Mouse (Mus musculus) G1E (cell line): Measurements from ENCODE around the gene Dao. TPM values are rescaled to one million over a fixed set of nuclear protein-coding genes. Genes with fewer than 3 reads are reported as not detected.
A peak's percentile ranks its signal among the peaks of the same experiment; 100 is the strongest.

Experiments
- ATAC-seq: 2 replicates; pipeline ENCODE4 v1.8.0; 2016; ENCODE audit warnings: mild to moderate bottlenecking; ENCODE audit not compliant: insufficient number of reproducible peaks, poor library complexity, low FRiP score, severe bottlenecking; ENCODE audit errors: extremely low read depth
- DNase-seq: peaks from one replicate; pipeline ENCODE4 v3.0.0; 2012; ENCODE audit warnings: low spot score
- H3K27me3 ChIP-seq: 2 replicates; pipeline ENCODE4 v1.6.1; 2012; ENCODE audit warnings: mild to moderate bottlenecking, low read length, inconsistent platforms; ENCODE audit not compliant: insufficient read depth
- H3K36me3 ChIP-seq: replicated peaks from 2 replicates; pipeline ENCODE3; 2012; ENCODE audit warnings: mild to moderate bottlenecking, inconsistent platforms
- H3K4me1 ChIP-seq: 2 replicates; pipeline ENCODE4 v1.6.1; 2012; ENCODE audit warnings: low read depth, low read length, inconsistent platforms, mixed read lengths; ENCODE audit not compliant: insufficient read depth
- H3K4me3 ChIP-seq: 2 replicates; pipeline ENCODE4 v1.5.1; 2012; ENCODE audit warnings: low read depth, mild to moderate bottlenecking, inconsistent platforms, low read length, moderate library complexity, mixed read lengths
- H3K9me3 ChIP-seq: replicated peaks from 2 replicates; pipeline ENCODE4 v1.6.1; 2012; ENCODE audit warnings: inconsistent platforms
- CTCF ChIP-seq: IDR thresholded peaks from 2 replicates; pipeline ENCODE4 v1.5.1; 2012; ENCODE audit warnings: low read depth, low read length, inconsistent platforms, mixed read lengths
- GATA1 ChIP-seq: IDR thresholded peaks from 2 replicates; pipeline ENCODE4 v1.6.1; 2012; ENCODE audit warnings: borderline replicate concordance, low read length, inconsistent platforms, mixed read lengths
- GATA2 ChIP-seq: IDR thresholded peaks from 2 replicates; pipeline ENCODE4 v1.6.1; 2012; ENCODE audit warnings: low read depth, low read length, inconsistent platforms, borderline replicate concordance
- POLR2AphosphoS5 ChIP-seq: IDR thresholded peaks from 2 replicates; pipeline ENCODE4 v1.6.1; 2012; ENCODE audit warnings: low read depth, low read length, inconsistent platforms; ENCODE audit not compliant: insufficient replicate concordance
- TAL1 ChIP-seq: conservative IDR thresholded peaks from 2 replicates; pipeline ENCODE4 v1.6.1; 2012; ENCODE audit warnings: low read depth, low read length, inconsistent platforms, mixed read lengths
- polyA plus RNA-seq: library from polyadenylated mRNA; stranded (reverse); fragments of >175 nt; gene quantifications from 2 replicates; pipeline ENCODE4 v1.2.3, GENCODE M21; 2012
- total RNA-seq, 2 experiments: library from RNA; stranded (forward) in 1 of 2; stranded (reverse) in 1 of 2; fragments of 200-1000 nt in 1 of 2; fragments of >200 nt in 1 of 2; fragmentation: Nextera tagmentation in 1 of 2; gene quantifications; 2 replicates each; pipeline ENCODE4 v1.2.3; 2014 to 2017

The Dao gene
- total and polyA plus RNA-seq, 3 experiments, result not detected

- Histone ChIP-seq H3K4me3 (no peak overlapping the region; the same call in 1 of the 2 replicates), H3K4me1 (peaks cover 86% of the 10 kb centered on the region), H3K9me3 (no peaks in the 10 kb centered on the region), H3K27me3 (no peaks in the 10 kb centered on the region), H3K36me3 (peaks cover 41% of the 10 kb centered on the region)
- no peak for DNase-seq
- TF ChIP-seq TAL1 (peak; percentile 56), CTCF (no peak)
- ATAC-seq, result no peak
Observed at GRCm38 (mm10) chr5:113980511-113980910, 23.0 kb upstream of the Dao start.

DNA sequence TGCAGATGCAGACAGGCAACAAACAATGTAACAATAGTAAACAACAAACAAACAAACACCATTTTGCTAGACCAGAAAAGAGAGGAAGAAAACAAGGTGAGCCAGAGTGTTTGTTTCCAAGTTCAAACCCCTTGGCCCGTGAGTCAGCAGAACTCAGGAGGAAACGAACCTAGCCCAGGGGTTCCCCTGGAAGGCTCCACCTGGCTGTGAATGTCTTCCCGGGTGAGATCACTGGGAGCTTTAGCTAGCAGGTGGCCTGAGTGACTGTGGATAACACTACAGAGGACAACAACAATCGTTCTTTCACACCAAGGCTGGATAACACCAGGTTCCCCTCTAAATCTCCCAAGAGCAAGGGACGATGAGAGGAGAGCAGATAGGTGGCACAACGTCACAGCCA lies 22.3 kb upstream of the Dao start:
- Histone ChIP-seq H3K4me1 (peaks cover 86% of the 10 kb centered on the region), H3K27me3 (no peaks in the 10 kb centered on the region), H3K9me3 (no peaks in the 10 kb centered on the region), H3K36me3 (peaks cover 35% of the 10 kb centered on the region), H3K4me3 (no peak overlapping the region; the same call in 1 of the 2 replicates)
- no peak for TF ChIP-seq GATA1
- TF ChIP-seq CTCF, result no peak
- no peak for TF ChIP-seq TAL1
- no peak for TF ChIP-seq GATA2
- TF ChIP-seq POLR2AphosphoS5, result no peak
- ATAC-seq (no peak), DNase-seq (no peak)

GRCm38 (mm10) chr5:113981843-113982242 lies 21.7 kb upstream of the Dao start:
- H3K27me3 ChIP-seq, result no peaks in the 10 kb centered on the region
- no peaks in the 10 kb centered on the region for H3K9me3 ChIP-seq
- H3K4me3 ChIP-seq, result no peak overlapping the region; the same call in 1 of the 2 replicates
- H3K36me3 ChIP-seq, result peaks cover 33% of the 10 kb centered on the region
- ATAC-seq, result no peak
- TF ChIP-seq TAL1 (no peak), GATA1 (no peak), GATA2 (no peak), POLR2AphosphoS5 (no peak), CTCF (no peak)
- peaks cover 87% of the 10 kb centered on the region for H3K4me1 ChIP-seq
- DNase-seq, result no peak

DNA sequence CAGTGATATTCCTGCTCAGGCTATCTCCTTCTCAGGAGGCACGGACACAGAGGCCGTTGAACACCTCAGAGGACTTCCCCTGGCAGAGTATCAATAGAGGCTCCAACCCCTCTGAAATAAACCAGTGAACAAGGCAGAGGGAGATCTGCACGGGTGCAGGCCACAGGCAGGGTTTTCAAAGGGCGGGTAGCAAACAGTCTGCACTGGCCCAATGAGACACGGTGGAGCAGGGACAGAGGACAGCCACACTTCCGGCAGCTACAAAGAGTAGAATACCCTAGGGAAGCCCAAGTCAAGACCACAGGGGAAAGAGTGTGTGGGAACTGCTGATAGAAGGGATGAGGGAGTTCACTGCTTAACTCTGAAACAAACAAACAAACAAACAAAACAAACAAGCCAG lies 20.0 kb upstream of the Dao start:
- peaks cover 18% of the 10 kb centered on the region for H3K36me3 ChIP-seq
- ATAC-seq (0 out of 2 replicates have a peak, but pooled peaks have one; percentile 28), DNase-seq (no peak)
- peak overlapping the region; percentile 67; the same call in 1 of the 2 replicates for H3K4me3 ChIP-seq
- no peaks in the 10 kb centered on the region for H3K27me3 ChIP-seq
- no peaks in the 10 kb centered on the region for H3K9me3 ChIP-seq
- no peak for TF ChIP-seq POLR2AphosphoS5
- TF ChIP-seq TAL1, result no peak
- no peak for TF ChIP-seq GATA1
- no peak for TF ChIP-seq GATA2
- no peak for TF ChIP-seq CTCF
- peaks cover 75% of the 10 kb centered on the region for H3K4me1 ChIP-seq

DNA sequence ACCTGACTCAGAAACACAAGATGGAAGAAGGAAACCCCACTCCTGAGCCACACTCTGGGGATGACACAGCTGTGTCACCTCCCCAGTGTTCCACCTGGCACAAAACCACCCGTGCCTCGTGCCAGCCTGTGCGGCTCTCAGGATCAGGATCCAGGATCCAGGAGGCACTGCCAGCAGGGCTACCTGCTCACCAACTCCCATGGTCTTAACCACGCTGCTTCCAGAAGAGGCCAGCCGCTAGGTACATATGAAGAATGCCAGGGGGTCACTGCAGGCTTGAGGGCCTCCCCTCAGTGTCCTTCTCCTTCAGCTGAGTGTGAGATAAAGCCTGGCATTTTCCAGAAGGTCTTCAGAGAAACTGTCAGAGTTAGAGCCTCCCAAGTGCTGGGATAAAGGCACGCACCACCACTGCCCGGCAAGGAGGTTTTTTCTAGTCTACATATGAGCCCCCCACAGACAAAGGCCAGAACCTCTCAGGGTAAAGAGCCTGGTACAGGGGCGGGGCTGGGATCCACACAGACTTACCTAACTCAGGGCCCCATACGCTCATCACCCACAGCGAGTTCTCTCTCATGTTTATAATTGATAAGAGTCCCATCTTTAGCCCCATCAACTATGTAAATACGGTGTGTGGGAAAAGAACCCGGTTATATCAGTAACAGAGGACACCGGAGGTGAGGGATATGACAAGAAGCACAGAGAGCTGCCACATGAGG lies 19.3 kb upstream of the Dao start:
- H3K36me3 ChIP-seq, result peaks cover 21% of the 10 kb centered on the region
- H3K9me3 ChIP-seq, result no peaks in the 10 kb centered on the region
- DNase-seq (no peak), ATAC-seq (peak; percentile 61)
- H3K4me3 ChIP-seq, result peak overlapping the region; percentile 67; the same call in 1 of the 2 replicates
- peaks cover 75% of the 10 kb centered on the region for H3K4me1 ChIP-seq
- no peaks in the 10 kb centered on the region for H3K27me3 ChIP-seq
- no peak for TF ChIP-seq POLR2AphosphoS5
- no peak for TF ChIP-seq GATA1
- TF ChIP-seq TAL1, result no peak
- no peak for TF ChIP-seq CTCF
- no peak for TF ChIP-seq GATA2

DNA sequence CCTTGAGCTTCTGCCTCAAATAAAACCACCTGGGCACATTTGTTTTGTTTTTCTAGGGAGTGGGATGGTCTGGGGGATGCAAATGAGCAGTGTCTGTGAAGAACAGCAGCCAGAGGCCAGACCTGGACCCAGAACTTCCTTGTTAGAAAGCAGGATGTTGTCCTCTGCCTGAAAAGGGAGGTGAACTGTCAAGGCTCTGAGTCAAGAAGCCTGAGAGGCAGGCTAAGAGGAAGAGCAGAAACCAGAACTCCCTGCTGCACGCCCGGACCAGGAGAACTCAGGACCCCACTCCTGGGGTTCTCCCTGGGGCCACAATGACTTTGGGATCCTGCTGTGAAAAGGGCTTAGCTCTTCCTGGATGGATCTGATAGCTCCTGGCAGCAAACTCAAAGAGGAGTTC lies 17.8 kb upstream of the Dao start:
- DNase-seq, result no peak
- no peaks in the 10 kb centered on the region for H3K27me3 ChIP-seq
- no peaks in the 10 kb centered on the region for H3K9me3 ChIP-seq
- H3K4me1 ChIP-seq, result peaks cover 70% of the 10 kb centered on the region
- no peak overlapping the region; the same call in 1 of the 2 replicates for H3K4me3 ChIP-seq
- no peak for ATAC-seq
- TF ChIP-seq CTCF (no peak), GATA2 (no peak), POLR2AphosphoS5 (no peak), TAL1 (no peak), GATA1 (no peak)
- H3K36me3 ChIP-seq, result peaks cover 29% of the 10 kb centered on the region
